ENCODE assay signal across 14 mouse cellular contexts in genomic region chr1:181440982-181441603, GRCm38 (mm10).
A peak's percentile ranks its signal among the peaks of the same experiment; 100 is the strongest.
DNase-seq lines count a peak whose midpoint lies in the region; ATAC-seq and TF ChIP-seq lines count a peak whose summit lies in the region.
"Had no signal": no experiment of that assay in that cellular context is flagged by ENCODE, and none has a peak within 500 bp of the region (broad histone marks: within the 10 kb centered on the region; RNA-seq: fewer than 3 reads in every experiment).

No protein-coding gene starts in this region.

- H3K27me3 ChIP-seq in heart, embryonic 16.5 days (ENCODE audit: control insufficient read depth, insufficient read depth, low read length) = no peaks in the 10 kb centered on the region
- H3K27me3 ChIP-seq in intestine, embryonic 16.5 days (replicated peaks; ENCODE audit: control insufficient read depth, insufficient read depth, low read length) = no peaks in the 10 kb centered on the region
- H3K27me3 ChIP-seq in kidney, embryonic 15.5 days = no peaks in the 10 kb centered on the region
- no peaks in the 10 kb centered on the region for H3K27me3 ChIP-seq in lung, postnatal 0 days (replicated peaks; ENCODE audit: insufficient read depth, low read length)
- H3K27me3 ChIP-seq in hindbrain, postnatal 0 days (ENCODE audit: insufficient read depth, low read length) = no peaks in the 10 kb centered on the region
- H3K27me3 ChIP-seq: CH12.LX; forebrain, embryonic 12.5 days; limb, embryonic 12.5 days had no signal

- ATAC-seq in heart, embryonic 16.5 days (replicated peaks; ENCODE audit: extremely low read depth, insufficient read depth, low FRiP score) = no peak
- no peak for ATAC-seq in intestine, embryonic 16.5 days
- peak; percentile 81 for ATAC-seq in kidney, embryonic 15.5 days (replicated peaks; ENCODE audit: low FRiP score)
- ATAC-seq in lung, postnatal 0 days = peak; percentile 29; the same call in 1 of the 2 replicates
- ATAC-seq in hindbrain, postnatal 0 days = no peak

- H3K4me3 ChIP-seq in heart, embryonic 16.5 days (ENCODE audit: low read length) = no peak overlapping the region
- H3K4me3 ChIP-seq in intestine, embryonic 16.5 days (ENCODE audit: low read length) = no peak overlapping the region
- no peak overlapping the region for H3K4me3 ChIP-seq in kidney, embryonic 15.5 days (replicated peaks)
- no peak overlapping the region for H3K4me3 ChIP-seq in lung, postnatal 0 days (ENCODE audit: low read depth, low read length)
- no peak overlapping the region for H3K4me3 ChIP-seq in hindbrain, postnatal 0 days (ENCODE audit: low read length)
- H3K4me3 ChIP-seq: forebrain, embryonic 12.5 days; limb, embryonic 12.5 days had no signal

- no peaks in the 10 kb centered on the region for H3K36me3 ChIP-seq in heart, embryonic 16.5 days (ENCODE audit: control insufficient read depth, insufficient read depth)
- no peaks in the 10 kb centered on the region for H3K36me3 ChIP-seq in intestine, embryonic 16.5 days (ENCODE audit: control insufficient read depth, insufficient read depth, low read length)
- H3K36me3 ChIP-seq in kidney, embryonic 15.5 days = no peaks in the 10 kb centered on the region
- H3K36me3 ChIP-seq in lung, postnatal 0 days (ENCODE audit: insufficient read depth, low read length) = no peaks in the 10 kb centered on the region
- no peaks in the 10 kb centered on the region for H3K36me3 ChIP-seq in hindbrain, postnatal 0 days (ENCODE audit: insufficient read depth, low read length)
- H3K36me3 ChIP-seq: forebrain, embryonic 12.5 days; limb, embryonic 12.5 days had no signal

- WGBS in heart, embryonic 16.5 days = 70% methylated on average over 8 of the region's 8 CpGs
- 77% methylated on average over 8 of the region's 8 CpGs for WGBS in intestine, embryonic 16.5 days
- 74% methylated on average over 8 of the region's 8 CpGs for WGBS in kidney, embryonic 15.5 days
- WGBS in lung, postnatal 0 days = 59% methylated on average over 8 of the region's 8 CpGs
- 72% methylated on average over 8 of the region's 8 CpGs for WGBS in hindbrain, postnatal 0 days

- no peak for TF ChIP-seq EP300 in lung, postnatal 0 days (IDR thresholded peaks at IDR 0.05)

- TF ChIP-seq CTCF in lung, postnatal 0 days (IDR thresholded peaks at IDR 0.05) = no peak
- TF ChIP-seq CTCF in hindbrain, postnatal 0 days (IDR thresholded peaks at IDR 0.05; ENCODE audit: low read depth) = no peak

- H3K9ac ChIP-seq in heart, embryonic 16.5 days (ENCODE audit: low read length) = no peak overlapping the region
- no peak overlapping the region for H3K9ac ChIP-seq in intestine, embryonic 16.5 days (ENCODE audit: low read depth, low read length)
- no peak overlapping the region for H3K9ac ChIP-seq in kidney, embryonic 15.5 days
- no peak overlapping the region for H3K9ac ChIP-seq in lung, postnatal 0 days (replicated peaks; ENCODE audit: low read depth)
- H3K9ac ChIP-seq in hindbrain, postnatal 0 days (replicated peaks; ENCODE audit: low read length) = no peak overlapping the region
- H3K9ac ChIP-seq: forebrain, embryonic 12.5 days; limb, embryonic 12.5 days had no signal

- H3K9me3 ChIP-seq in heart, embryonic 16.5 days (replicated peaks; ENCODE audit: control insufficient read depth, low read length) = no peaks in the 10 kb centered on the region
- H3K9me3 ChIP-seq in intestine, embryonic 16.5 days (ENCODE audit: control insufficient read depth, low read length) = no peaks in the 10 kb centered on the region
- H3K9me3 ChIP-seq in kidney, embryonic 15.5 days (replicated peaks) = no peaks in the 10 kb centered on the region
- no peaks in the 10 kb centered on the region for H3K9me3 ChIP-seq in lung, postnatal 0 days (ENCODE audit: low read length)
- H3K9me3 ChIP-seq in hindbrain, postnatal 0 days (ENCODE audit: low read length) = no peaks in the 10 kb centered on the region
- H3K9me3 ChIP-seq: forebrain, embryonic 12.5 days; limb, embryonic 12.5 days had no signal

- H3K27ac ChIP-seq in heart, embryonic 16.5 days (ENCODE audit: low read length) = peak overlapping the region; percentile 55; the same call in 1 of the 2 replicates
- H3K27ac ChIP-seq in intestine, embryonic 16.5 days (ENCODE audit: low read length) = peak overlapping the region; percentile 23
- H3K27ac ChIP-seq in kidney, embryonic 15.5 days = peak overlapping the region; percentile 52; the same call in 1 of the 2 replicates
- no peak overlapping the region for H3K27ac ChIP-seq in lung, postnatal 0 days (ENCODE audit: low read length)
- H3K27ac ChIP-seq in hindbrain, postnatal 0 days = no peak overlapping the region
- H3K27ac ChIP-seq: forebrain, embryonic 12.5 days; limb, embryonic 12.5 days had no signal

- DNase-seq in heart, adult 9 months (ENCODE audit: low spot score in 2 of 2) = no peak
- peak; percentile 37 for DNase-seq in lung, postnatal 0 days (ENCODE audit: low spot score)
- DNase-seq in layer of hippocampus, postnatal 36 days = no peak
- DNase-seq in hindbrain, postnatal 0 days (ENCODE audit: low spot score) = no peak
- DNase-seq in cerebellum, postnatal 10 days = no peak
- DNase-seq: adrenal gland, postnatal 25 days; cerebellum, adult 11 months; gastrocnemius, postnatal 25 days had no signal

- H3K4me2 ChIP-seq in heart, embryonic 16.5 days (ENCODE audit: low read depth, low read length) = no peak overlapping the region
- no peak overlapping the region for H3K4me2 ChIP-seq in intestine, embryonic 16.5 days (ENCODE audit: low read depth, low read length)
- no peak overlapping the region for H3K4me2 ChIP-seq in kidney, embryonic 15.5 days
- H3K4me2 ChIP-seq in lung, postnatal 0 days (replicated peaks; ENCODE audit: low read depth, low read length) = no peak overlapping the region
- H3K4me2 ChIP-seq in hindbrain, postnatal 0 days (ENCODE audit: low read depth, low read length) = no peak overlapping the region
- H3K4me2 ChIP-seq: forebrain, embryonic 12.5 days; limb, embryonic 12.5 days had no signal

- H3K4me1 ChIP-seq in heart, embryonic 16.5 days (ENCODE audit: control insufficient read depth, insufficient read depth, low read length) = peaks cover 22% of the 10 kb centered on the region
- H3K4me1 ChIP-seq in intestine, embryonic 16.5 days (ENCODE audit: control insufficient read depth, insufficient read depth, low read length) = peaks cover 4% of the 10 kb centered on the region; the same call in 1 of the 2 replicates
- H3K4me1 ChIP-seq in kidney, embryonic 15.5 days = peaks cover 16% of the 10 kb centered on the region
- no peaks in the 10 kb centered on the region; the same call in 1 of the 2 replicates for H3K4me1 ChIP-seq in lung, postnatal 0 days (ENCODE audit: insufficient read depth, low read depth, low read length)
- H3K4me1 ChIP-seq in hindbrain, postnatal 0 days (ENCODE audit: insufficient read depth, low read length) = peaks cover 8% of the 10 kb centered on the region; the same call in 1 of the 2 replicates
- H3K4me1 ChIP-seq: forebrain, embryonic 12.5 days; limb, embryonic 12.5 days had no signal

Comparison
In these comparisons a context has a peak if more than half of its experiments do, and no peak if none do; other contexts are left out.
1. ATAC-seq: peak in kidney, embryonic 15.5 days (single experiment) and lung, postnatal 0 days (single experiment); none in heart, embryonic 16.5 days (single experiment), intestine, embryonic 16.5 days (single experiment) and hindbrain, postnatal 0 days (single experiment).
2. H3K27ac ChIP-seq: peak in heart, embryonic 16.5 days (single experiment), intestine, embryonic 16.5 days (single experiment) and kidney, embryonic 15.5 days (single experiment); none in lung, postnatal 0 days (single experiment) and hindbrain, postnatal 0 days (single experiment).